Mouse (Mus musculus): ENCODE data around the gene Bace2. TPM values are rescaled to one million over a fixed set of nuclear protein-coding genes. Genes with fewer than 3 reads are reported as not detected.

The Bace2 gene
- polyA plus RNA-seq (2014; fragmentation: Nextera tagmentation; extraction: Ambion mirVana) = 1.1 and 1.4 TPM in 2 replicates

DNA sequence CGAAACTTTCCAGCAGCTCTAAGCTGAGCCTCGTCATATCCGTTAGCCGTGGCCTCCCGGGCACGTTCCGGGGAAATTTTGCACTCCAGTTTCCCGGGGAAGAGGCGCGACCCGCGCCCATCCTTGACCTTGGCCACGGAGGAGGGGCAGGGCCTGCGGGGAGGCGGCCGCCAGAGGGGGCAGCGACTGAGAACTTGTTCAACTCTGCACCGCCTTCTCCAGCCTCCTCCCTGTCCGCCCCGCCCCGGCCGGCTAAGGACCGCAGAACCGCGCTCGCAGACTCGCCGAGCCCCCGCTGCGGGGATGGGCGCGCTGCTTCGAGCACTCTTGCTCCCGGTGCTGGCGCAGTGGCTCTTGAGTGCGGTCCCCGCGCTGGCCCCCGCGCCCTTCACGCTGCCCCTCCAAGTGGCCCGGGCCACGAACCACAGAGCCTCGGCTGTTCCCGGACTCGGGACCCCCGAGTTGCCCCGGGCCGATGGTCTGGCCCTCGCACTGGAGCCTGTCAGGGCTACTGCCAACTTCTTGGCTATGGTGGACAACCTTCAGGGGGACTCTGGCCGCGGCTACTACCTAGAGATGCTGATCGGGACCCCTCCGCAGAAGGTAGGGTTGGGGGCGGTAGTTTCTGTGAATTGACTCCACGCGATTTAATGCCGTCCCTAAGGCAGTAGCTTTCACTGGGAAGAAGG, at the start of gene Bace2:
Bace2 (plus strand) TSS at position 244 of the 689 bp plus-strand sequence.
- Histone ChIP-seq H3K9ac (ENCODE audit: low read length) (peak within 1 kb of the TSS; percentile 50; the same call in 1 of the 2 replicates), H3K27ac (replicated peaks; ENCODE audit: low read depth, low read length) (no peak within 1 kb of the TSS), H3K4me1 (ENCODE audit: control insufficient read depth, insufficient read depth, low read length) (peaks cover 6% of the 10 kb centered on the region; the same call in 1 of the 2 replicates), H3K36me3 (ENCODE audit: control insufficient read depth, insufficient read depth, low read length) (no peaks in the 10 kb centered on the region), H3K4me3 (ENCODE audit: low read depth, low read length) (peak within 1 kb of the TSS; percentile 51), H3K4me2 (ENCODE audit: low read depth, severe bottlenecking) (peak within 1 kb of the TSS; percentile 99), H3K9me3 (ENCODE audit: control insufficient read depth, low read length) (no peaks in the 10 kb centered on the region), H3K27me3 (ENCODE audit: control insufficient read depth, insufficient read depth, low read length) (peaks cover 16% of the 10 kb centered on the region)
- ATAC-seq (ENCODE audit: insufficient number of reproducible peaks, low FRiP score, low TSS enrichment, low read depth) = peak; percentile 83
- WGBS = under 1% methylated on average over 58 of the region's 58 CpGs
- DNase-seq (ENCODE audit: low spot score) = peak; percentile 80

DNA sequence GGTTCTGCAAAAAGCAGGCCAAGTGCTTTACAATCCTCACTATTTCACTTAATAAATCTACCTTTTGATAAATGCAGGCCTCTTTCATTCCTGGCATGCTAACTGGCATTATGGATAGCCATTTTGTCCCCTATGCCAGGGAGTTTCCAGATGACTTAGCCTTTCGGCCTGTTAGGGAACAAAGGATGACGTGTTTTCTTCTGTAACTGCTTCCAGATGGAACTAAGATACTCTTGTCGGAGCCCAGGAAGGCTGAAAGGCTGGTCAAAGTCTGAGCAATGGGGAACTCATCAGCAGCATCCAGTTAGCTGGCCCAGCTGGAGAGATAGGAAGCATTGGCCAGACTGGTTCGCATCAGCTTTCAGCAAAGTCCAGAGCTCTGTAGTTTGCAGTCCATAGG, 48.9 kb upstream of the Bace2 start:
- Histone ChIP-seq H3K36me3 (ENCODE audit: control insufficient read depth, insufficient read depth, low read length) (no peaks in the 10 kb centered on the region), H3K4me2 (ENCODE audit: low read depth, severe bottlenecking) (no peak overlapping the region), H3K27ac (replicated peaks; ENCODE audit: low read depth, low read length) (no peak overlapping the region), H3K27me3 (ENCODE audit: control insufficient read depth, insufficient read depth, low read length) (no peaks in the 10 kb centered on the region), H3K9ac (ENCODE audit: low read length) (no peak overlapping the region), H3K9me3 (ENCODE audit: control insufficient read depth, low read length) (no peaks in the 10 kb centered on the region), H3K4me1 (ENCODE audit: control insufficient read depth, insufficient read depth, low read length) (peaks cover 8% of the 10 kb centered on the region; the same call in 1 of the 2 replicates), H3K4me3 (ENCODE audit: low read depth, low read length) (no peak overlapping the region)
- DNase-seq (ENCODE audit: low spot score) (no peak), ATAC-seq (ENCODE audit: insufficient number of reproducible peaks, low FRiP score, low TSS enrichment, low read depth) (no peak)
- 27% methylated on average over 4 of the region's 4 CpGs for WGBS

DNA sequence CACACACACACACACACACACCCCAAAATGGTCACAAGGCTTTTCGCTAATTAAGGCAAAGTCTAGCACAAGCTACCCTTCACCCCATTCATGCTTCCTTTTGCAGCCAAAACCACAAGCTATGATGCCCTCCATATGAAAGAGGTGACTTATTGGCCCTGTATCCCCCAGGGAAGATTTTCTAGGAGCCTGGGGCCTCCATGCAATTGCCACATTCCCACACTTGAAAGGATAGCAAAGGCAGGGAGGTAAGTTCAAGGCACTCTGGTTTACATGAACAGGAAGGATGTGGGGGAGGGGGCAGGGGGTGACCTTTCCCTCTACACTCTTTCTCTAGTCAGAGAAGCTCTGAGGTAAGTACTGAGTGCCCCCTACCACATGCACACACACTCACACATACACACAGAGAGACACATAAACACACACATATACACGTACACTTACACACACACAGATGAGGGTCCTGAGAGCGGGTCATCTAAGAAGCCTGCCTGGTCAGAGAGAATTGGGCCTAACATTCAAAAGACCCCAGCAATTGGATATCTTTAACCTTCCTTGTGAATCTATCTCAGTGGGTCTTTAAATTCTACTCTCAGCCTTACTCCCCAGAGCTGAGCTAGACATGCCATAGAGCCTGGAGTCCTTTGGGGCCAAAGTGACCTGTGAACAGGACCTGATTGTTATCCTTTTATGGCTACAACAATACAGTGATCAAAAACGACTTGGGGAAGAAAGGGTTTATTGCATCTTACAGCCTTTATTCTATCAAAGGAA, 46.6 kb upstream of the Bace2 start:
- H3K4me3 ChIP-seq (ENCODE audit: low read depth, low read length) = no peak overlapping the region
- H3K4me2 ChIP-seq (ENCODE audit: low read depth, severe bottlenecking) = no peak overlapping the region
- peaks cover 8% of the 10 kb centered on the region; the same call in 1 of the 2 replicates for H3K4me1 ChIP-seq (ENCODE audit: control insufficient read depth, insufficient read depth, low read length)
- DNase-seq (ENCODE audit: low spot score) (no peak), ATAC-seq (ENCODE audit: insufficient number of reproducible peaks, low FRiP score, low TSS enrichment, low read depth) (no peak)
- WGBS = 52% methylated on average over 4 of the region's 4 CpGs
- no peaks in the 10 kb centered on the region for H3K36me3 ChIP-seq (ENCODE audit: control insufficient read depth, insufficient read depth, low read length)
- no peaks in the 10 kb centered on the region for H3K9me3 ChIP-seq (ENCODE audit: control insufficient read depth, low read length)
- no peak overlapping the region for H3K27ac ChIP-seq (replicated peaks; ENCODE audit: low read depth, low read length)
- H3K27me3 ChIP-seq (ENCODE audit: control insufficient read depth, insufficient read depth, low read length) = no peaks in the 10 kb centered on the region
- H3K9ac ChIP-seq (ENCODE audit: low read length) = no peak overlapping the region

DNA sequence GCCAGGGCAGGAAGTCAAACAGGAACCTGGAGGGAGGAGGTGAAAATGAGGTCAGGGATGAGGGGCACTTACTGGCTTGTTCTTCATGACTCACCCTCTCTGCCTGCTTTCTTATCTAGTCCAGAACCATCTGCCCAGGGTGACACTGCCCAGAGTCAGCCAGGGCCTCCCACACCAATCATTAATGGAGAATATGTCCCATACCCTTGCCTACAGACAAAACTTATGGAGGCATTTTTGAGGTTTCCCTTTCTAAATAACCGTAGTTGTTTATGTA, 46.0 kb upstream of the Bace2 start:
- Histone ChIP-seq H3K4me2 (ENCODE audit: low read depth, severe bottlenecking) (no peak overlapping the region), H3K4me3 (ENCODE audit: low read depth, low read length) (no peak overlapping the region), H3K27me3 (ENCODE audit: control insufficient read depth, insufficient read depth, low read length) (no peaks in the 10 kb centered on the region), H3K27ac (replicated peaks; ENCODE audit: low read depth, low read length) (no peak overlapping the region), H3K9ac (ENCODE audit: low read length) (no peak overlapping the region), H3K9me3 (ENCODE audit: control insufficient read depth, low read length) (no peaks in the 10 kb centered on the region), H3K36me3 (ENCODE audit: control insufficient read depth, insufficient read depth, low read length) (no peaks in the 10 kb centered on the region), H3K4me1 (ENCODE audit: control insufficient read depth, insufficient read depth, low read length) (peaks cover 8% of the 10 kb centered on the region; the same call in 1 of the 2 replicates)
- DNase-seq (ENCODE audit: low spot score) = no peak
- ATAC-seq (ENCODE audit: insufficient number of reproducible peaks, low FRiP score, low TSS enrichment, low read depth) = no peak
- WGBS = 69% methylated on average over 1 of the region's 1 CpGs

DNA sequence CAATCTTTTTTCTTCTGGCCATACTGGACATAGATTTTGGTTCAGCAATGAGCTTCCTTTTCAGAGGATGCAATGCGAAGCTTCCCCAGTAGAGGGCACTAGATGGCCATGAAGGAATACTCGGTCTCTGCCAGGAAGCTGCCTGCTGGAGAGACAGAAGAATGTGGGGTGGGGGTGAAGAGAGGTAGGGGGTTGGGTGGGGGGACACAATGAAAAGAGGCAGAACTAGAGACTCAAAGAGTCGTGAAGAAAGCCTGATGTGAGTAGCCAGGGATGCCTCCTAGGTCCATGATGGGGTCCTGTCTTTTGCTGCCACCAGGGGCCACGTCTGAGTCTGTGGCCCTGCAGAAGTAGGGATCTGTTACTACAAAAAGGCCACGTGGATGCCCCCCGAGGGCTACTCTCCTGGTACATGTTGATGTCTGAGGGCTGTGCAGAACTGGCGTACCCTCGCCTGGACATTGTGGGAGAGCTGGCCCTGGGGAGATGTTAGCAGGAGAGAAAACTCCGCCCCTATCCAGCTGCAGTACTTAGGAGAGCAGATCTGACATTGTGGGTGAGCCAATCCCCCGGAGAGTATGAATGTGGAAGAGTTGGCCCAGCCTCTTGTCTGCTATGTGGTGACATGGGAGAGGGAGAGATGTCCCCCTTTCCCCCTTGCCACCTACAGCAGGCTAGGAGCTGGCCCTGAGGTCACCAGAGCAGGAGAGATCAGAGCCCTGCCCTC, 43.4 kb upstream of the Bace2 start:
- ATAC-seq (ENCODE audit: insufficient number of reproducible peaks, low FRiP score, low TSS enrichment, low read depth) (peak; percentile 47), DNase-seq (ENCODE audit: low spot score) (peak; percentile 90)
- H3K27me3 ChIP-seq (ENCODE audit: control insufficient read depth, insufficient read depth, low read length) = no peaks in the 10 kb centered on the region
- no peaks in the 10 kb centered on the region for H3K9me3 ChIP-seq (ENCODE audit: control insufficient read depth, low read length)
- no peak overlapping the region for H3K4me2 ChIP-seq (ENCODE audit: low read depth, severe bottlenecking)
- no peak overlapping the region for H3K9ac ChIP-seq (ENCODE audit: low read length)
- no peak overlapping the region for H3K4me3 ChIP-seq (ENCODE audit: low read depth, low read length)
- no peak overlapping the region for H3K27ac ChIP-seq (replicated peaks; ENCODE audit: low read depth, low read length)
- H3K36me3 ChIP-seq (ENCODE audit: control insufficient read depth, insufficient read depth, low read length) = no peaks in the 10 kb centered on the region
- H3K4me1 ChIP-seq (ENCODE audit: control insufficient read depth, insufficient read depth, low read length) = 0 out of 2 replicates have a peak, but pooled peaks cover 5% of the 10 kb centered on the region
- WGBS = 34% methylated on average over 10 of the region's 10 CpGs

DNA sequence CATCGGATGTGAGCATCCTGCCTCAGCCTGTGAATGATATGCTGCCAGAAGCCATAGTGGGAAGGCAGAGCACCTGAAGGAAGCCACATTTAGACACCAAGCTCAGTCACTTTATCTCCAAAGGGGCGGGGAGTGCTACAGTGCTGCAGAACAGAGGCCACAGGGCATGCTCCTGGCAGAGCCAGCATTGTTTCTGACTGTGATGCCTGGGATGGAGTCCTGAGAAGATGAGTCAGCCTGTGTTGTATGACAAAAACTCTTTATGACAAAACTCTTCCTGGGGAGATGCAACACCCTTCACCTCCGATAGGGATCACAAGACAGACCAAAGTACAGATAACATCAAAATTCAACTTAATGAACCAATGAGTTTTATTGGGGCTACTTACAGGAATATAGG, 35.0 kb upstream of the Bace2 start:
- Histone ChIP-seq H3K4me2 (ENCODE audit: low read depth, severe bottlenecking) (no peak overlapping the region), H3K9ac (ENCODE audit: low read length) (no peak overlapping the region), H3K9me3 (ENCODE audit: control insufficient read depth, low read length) (no peaks in the 10 kb centered on the region), H3K27me3 (ENCODE audit: control insufficient read depth, insufficient read depth, low read length) (no peaks in the 10 kb centered on the region), H3K27ac (replicated peaks; ENCODE audit: low read depth, low read length) (no peak overlapping the region), H3K4me3 (ENCODE audit: low read depth, low read length) (no peak overlapping the region), H3K36me3 (ENCODE audit: control insufficient read depth, insufficient read depth, low read length) (no peaks in the 10 kb centered on the region), H3K4me1 (ENCODE audit: control insufficient read depth, insufficient read depth, low read length) (no peaks in the 10 kb centered on the region)
- WGBS = 82% methylated on average over 3 of the region's 3 CpGs
- DNase-seq (ENCODE audit: low spot score) (no peak), ATAC-seq (ENCODE audit: insufficient number of reproducible peaks, low FRiP score, low TSS enrichment, low read depth) (no peak)

DNA sequence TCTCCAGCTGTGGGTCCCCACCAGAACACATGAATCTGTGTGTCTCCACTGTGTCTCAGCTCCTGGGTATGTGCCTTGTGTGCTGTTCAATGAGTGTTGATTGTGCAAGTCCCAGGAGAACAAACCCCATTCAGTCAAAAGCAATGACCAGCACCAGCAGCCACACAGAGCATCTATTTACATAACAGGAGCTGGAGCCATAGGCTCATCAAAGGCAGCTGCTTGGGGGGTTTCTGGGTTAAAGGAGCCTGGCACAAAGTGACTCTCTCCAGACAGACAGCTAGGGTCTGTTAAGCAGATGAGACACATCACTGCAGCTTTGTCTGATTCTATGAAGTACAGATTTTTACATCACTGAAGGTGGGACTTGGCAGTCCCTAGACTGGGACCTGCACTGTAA, 33.9 kb upstream of the Bace2 start:
- H3K4me2 ChIP-seq (ENCODE audit: low read depth, severe bottlenecking) = no peak overlapping the region
- no peaks in the 10 kb centered on the region for H3K27me3 ChIP-seq (ENCODE audit: control insufficient read depth, insufficient read depth, low read length)
- no peak overlapping the region for H3K4me3 ChIP-seq (ENCODE audit: low read depth, low read length)
- no peaks in the 10 kb centered on the region for H3K36me3 ChIP-seq (ENCODE audit: control insufficient read depth, insufficient read depth, low read length)
- DNase-seq (ENCODE audit: low spot score) (no peak), ATAC-seq (ENCODE audit: insufficient number of reproducible peaks, low FRiP score, low TSS enrichment, low read depth) (no peak)
- no peak overlapping the region for H3K27ac ChIP-seq (replicated peaks; ENCODE audit: low read depth, low read length)
- no peaks in the 10 kb centered on the region for H3K9me3 ChIP-seq (ENCODE audit: control insufficient read depth, low read length)
- no peak overlapping the region for H3K9ac ChIP-seq (ENCODE audit: low read length)
- H3K4me1 ChIP-seq (ENCODE audit: control insufficient read depth, insufficient read depth, low read length) = no peaks in the 10 kb centered on the region

DNA sequence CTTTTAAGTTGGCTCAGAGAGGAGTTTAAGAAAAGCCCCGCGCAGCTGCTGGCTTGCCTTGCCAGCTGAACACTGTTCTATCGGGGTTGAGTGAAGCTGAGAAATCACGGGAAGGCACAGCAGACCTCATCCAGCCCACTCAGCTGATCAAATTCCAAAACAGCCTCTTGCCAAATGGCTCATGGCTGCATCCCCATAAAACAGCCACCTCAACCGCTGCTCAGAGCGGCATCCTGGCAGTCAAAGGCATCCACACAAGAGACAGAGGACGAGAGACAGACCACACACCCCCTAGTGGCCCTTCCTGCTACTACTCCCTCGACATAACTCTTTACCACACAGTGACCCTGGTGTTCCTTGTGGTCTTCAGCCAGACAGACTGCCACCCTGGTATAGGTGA, 30.6 kb upstream of the Bace2 start:
- H3K9me3 ChIP-seq (ENCODE audit: control insufficient read depth, low read length) = no peaks in the 10 kb centered on the region
- no peaks in the 10 kb centered on the region for H3K4me1 ChIP-seq (ENCODE audit: control insufficient read depth, insufficient read depth, low read length)
- H3K4me2 ChIP-seq (ENCODE audit: low read depth, severe bottlenecking) = no peak overlapping the region
- H3K27ac ChIP-seq (replicated peaks; ENCODE audit: low read depth, low read length) = no peak overlapping the region
- H3K27me3 ChIP-seq (ENCODE audit: control insufficient read depth, insufficient read depth, low read length) = no peaks in the 10 kb centered on the region
- no peak overlapping the region for H3K9ac ChIP-seq (ENCODE audit: low read length)
- ATAC-seq (ENCODE audit: insufficient number of reproducible peaks, low FRiP score, low TSS enrichment, low read depth) (no peak), DNase-seq (ENCODE audit: low spot score) (peak; percentile 45)
- no peak overlapping the region for H3K4me3 ChIP-seq (ENCODE audit: low read depth, low read length)
- WGBS = 32% methylated on average over 8 of the region's 8 CpGs
- H3K36me3 ChIP-seq (ENCODE audit: control insufficient read depth, insufficient read depth, low read length) = no peaks in the 10 kb centered on the region

Data from limb, embryonic 11.5 days (tissue).